Mouse (Mus musculus): ENCODE data around the gene Cox20.

DNA sequence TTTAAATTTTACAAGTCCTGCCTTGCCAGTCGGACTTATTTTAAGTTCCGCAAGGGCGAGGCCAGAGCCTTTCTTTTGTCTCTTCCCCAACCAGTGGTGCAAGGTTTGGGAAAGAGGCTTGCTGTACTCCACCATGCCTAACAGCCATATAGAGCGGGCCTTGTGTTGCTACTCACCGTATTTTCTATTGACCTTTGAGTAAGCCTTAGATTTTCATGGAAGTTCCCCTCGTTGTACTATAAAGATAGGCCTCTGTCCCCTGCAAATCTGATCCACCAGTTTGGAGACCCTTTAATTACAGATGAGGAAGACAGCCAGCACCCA, 19.4 kb downstream of the Cox20 start:
- no peak for TF ChIP-seq CTCF (IDR thresholded peaks at IDR 0.05; ENCODE audit: borderline replicate concordance, insufficient read depth, low read length)
- TF ChIP-seq POLR2A (IDR thresholded peaks at IDR 0.05; ENCODE audit: low read depth, low read length), result peak; percentile 58; the same call in 1 of the 2 replicates
